ENCODE assay signal across 31 mouse cellular contexts in the genomic region with DNA sequence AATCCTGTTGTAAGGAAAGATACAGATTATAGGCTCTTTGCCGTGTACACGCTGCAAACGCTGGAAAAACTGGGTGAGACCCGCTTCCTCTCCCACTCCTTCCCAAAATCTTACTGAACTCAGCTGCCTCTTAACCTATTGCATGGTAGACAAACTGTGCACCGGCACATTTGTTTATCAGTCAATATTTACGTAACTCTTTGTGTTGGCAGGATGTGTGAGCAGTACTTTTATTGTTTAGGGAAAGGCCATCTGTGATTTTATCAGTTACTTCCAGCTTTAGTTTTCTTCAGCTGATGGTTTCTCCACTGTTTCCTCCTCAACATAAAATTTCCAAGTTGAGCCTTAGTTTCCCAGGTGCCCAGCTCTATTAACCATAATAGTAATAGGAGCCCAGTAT. TPM values are rescaled to one million over a fixed set of nuclear protein-coding genes. Genes with fewer than 3 reads are reported as not detected.
"Had no signal": no experiment of that assay in that cellular context is flagged by ENCODE, and none has a peak within 500 bp of the region (broad histone marks: within the 10 kb centered on the region; RNA-seq: fewer than 3 reads in every experiment).

No protein-coding gene starts in this region.

- H3K36me3 ChIP-seq: limb, embryonic 10.5 days; limb, embryonic 13.5 days; lung, embryonic 15.5 days; midbrain, embryonic 12.5 days; midbrain, embryonic 15.5 days; neural tube, embryonic 12.5 days; neural tube, embryonic 15.5 days; stomach, embryonic 15.5 days had no signal

- H3K27me3 ChIP-seq: lung, embryonic 15.5 days; midbrain, embryonic 12.5 days; midbrain, embryonic 15.5 days; neural tube, embryonic 12.5 days; neural tube, embryonic 15.5 days; stomach, embryonic 15.5 days had no signal

- H3K4me3 ChIP-seq: layer of hippocampus, adult 2 months; limb, embryonic 10.5 days; limb, embryonic 13.5 days; lung, embryonic 15.5 days; midbrain, embryonic 12.5 days; midbrain, embryonic 15.5 days; neural tube, embryonic 12.5 days; neural tube, embryonic 15.5 days; stomach, embryonic 15.5 days had no signal

- H3K9me3 ChIP-seq: limb, embryonic 10.5 days; limb, embryonic 13.5 days; lung, embryonic 15.5 days; midbrain, embryonic 12.5 days; midbrain, embryonic 15.5 days; neural tube, embryonic 12.5 days; neural tube, embryonic 15.5 days; stomach, embryonic 15.5 days had no signal

- ATAC-seq: intestine, postnatal 0 days; liver, postnatal 0 days; midbrain, embryonic 15.5 days had no signal

- H3K4me1 ChIP-seq: limb, embryonic 10.5 days; limb, embryonic 13.5 days; midbrain, embryonic 15.5 days; stomach, embryonic 15.5 days had no signal

- DNase-seq: kidney, adult 2 months; kidney, postnatal 25 days; layer of hippocampus, adult 9-11 months; liver; liver, postnatal 0 days; right cerebral cortex, adult 18-20 months; right cerebral cortex, postnatal 14 days; right cerebral cortex, postnatal 4 days; spleen, adult 18-20 months; thymus, adult 2 months; thymus, postnatal 14 days; thymus, postnatal 4 days had no signal

- H3K27ac ChIP-seq: kidney, postnatal 0 days; layer of hippocampus, adult 2 months; limb, embryonic 10.5 days; limb, embryonic 13.5 days; liver, embryonic 14.5 days; lung, embryonic 15.5 days; macrophage; midbrain, embryonic 12.5 days; midbrain, embryonic 15.5 days; neural tube, embryonic 12.5 days; neural tube, embryonic 15.5 days; stomach, embryonic 15.5 days had no signal

- H3K9ac ChIP-seq: limb, embryonic 13.5 days; liver, embryonic 14.5 days; liver, postnatal 0 days; lung, embryonic 15.5 days; midbrain, embryonic 12.5 days; midbrain, embryonic 15.5 days; neural tube, embryonic 12.5 days; neural tube, embryonic 15.5 days; stomach, embryonic 15.5 days had no signal

- H3K4me2 ChIP-seq: limb, embryonic 13.5 days; lung, embryonic 15.5 days; midbrain, embryonic 12.5 days; midbrain, embryonic 15.5 days; neural tube, embryonic 12.5 days; neural tube, embryonic 15.5 days; stomach, embryonic 15.5 days had no signal

RNA-seq across cellular contexts. Expression of a gene that starts 13.5 kb away (rescaled TPM):
- polyA plus RNA-seq: kidney, embryonic 14.5 days; limb, embryonic 10.5 days; macrophage; stomach, embryonic 15.5 days had no signal

RNA-seq across cellular contexts. Expression of a gene that starts 13.6 kb away (rescaled TPM):
- total RNA-seq: layer of hippocampus, adult 2 months; layer of hippocampus, postnatal 25 days; left cerebral cortex, adult 18-20 months; left cerebral cortex, postnatal 25 days; megakaryocyte, adult 5-6 weeks had no signal
- polyA plus RNA-seq: kidney, embryonic 14.5 days; kidney, postnatal 0 days; large intestine, adult 2 months; limb, embryonic 10.5 days; limb, embryonic 13.5 days; liver, embryonic 14.5 days; liver, postnatal 0 days; lung, embryonic 15.5 days; macrophage; midbrain, embryonic 12.5 days; midbrain, embryonic 15.5 days; neural tube, embryonic 12.5 days; neural tube, embryonic 15.5 days; stomach, embryonic 15.5 days had no signal

RNA-seq across cellular contexts. Expression of a gene that starts 53.8 kb away (rescaled TPM):
- polyA plus RNA-seq: liver, postnatal 0 days; macrophage had no signal
